Mouse (Mus musculus): ENCODE data around the gene Catsper4. TPM values are rescaled to one million over a fixed set of nuclear protein-coding genes. Genes with fewer than 3 reads are reported as not detected.
A peak's percentile ranks its signal among the peaks of the same experiment; 100 is the strongest.

Gene Catsper4
- polyA plus RNA-seq, 1 experiment from 2014 or later = not detected

DNA sequence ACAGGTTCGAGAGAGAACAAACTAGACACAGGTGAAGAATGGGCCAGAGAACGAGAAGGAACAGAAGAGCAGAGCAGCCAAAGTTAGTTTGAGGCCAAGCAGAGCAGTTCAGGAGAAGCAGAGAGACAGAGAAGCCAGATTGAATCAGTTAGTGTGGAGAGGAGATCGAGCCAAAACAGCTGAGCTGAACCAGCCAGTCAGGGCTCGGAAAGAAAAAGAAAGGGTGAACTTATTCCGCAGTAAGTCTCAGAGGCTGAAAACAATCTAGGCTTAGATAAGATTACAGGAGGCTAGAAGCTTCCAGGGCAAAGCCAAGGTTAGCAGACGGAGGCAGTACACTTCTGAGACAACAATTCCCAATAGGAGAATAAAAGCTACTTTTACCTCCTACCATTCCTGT lies 62.2 kb downstream of the Catsper4 start:
- peak; percentile 52; the same call in 1 of the 2 replicates for ATAC-seq (replicated peaks; ENCODE audit: extremely low read depth, insufficient read depth, low FRiP score)
- Histone ChIP-seq H3K4me3 (ENCODE audit: low read length) (no peak overlapping the region), H3K9me3 (replicated peaks; ENCODE audit: control insufficient read depth, low read length) (no peaks in the 10 kb centered on the region), H3K27ac (ENCODE audit: low read length) (peak overlapping the region; percentile 65), H3K27me3 (ENCODE audit: control insufficient read depth, insufficient read depth, low read length) (no peaks in the 10 kb centered on the region), H3K4me2 (ENCODE audit: low read depth, low read length) (no peak overlapping the region), H3K9ac (ENCODE audit: low read length) (peak overlapping the region; percentile 25; the same call in 1 of the 2 replicates), H3K36me3 (ENCODE audit: control insufficient read depth, insufficient read depth) (peaks cover 6% of the 10 kb centered on the region; the same call in 1 of the 2 replicates), H3K4me1 (ENCODE audit: control insufficient read depth, insufficient read depth, low read length) (peaks cover 16% of the 10 kb centered on the region)
- 25% methylated on average over 6 of the region's 6 CpGs for WGBS

DNA sequence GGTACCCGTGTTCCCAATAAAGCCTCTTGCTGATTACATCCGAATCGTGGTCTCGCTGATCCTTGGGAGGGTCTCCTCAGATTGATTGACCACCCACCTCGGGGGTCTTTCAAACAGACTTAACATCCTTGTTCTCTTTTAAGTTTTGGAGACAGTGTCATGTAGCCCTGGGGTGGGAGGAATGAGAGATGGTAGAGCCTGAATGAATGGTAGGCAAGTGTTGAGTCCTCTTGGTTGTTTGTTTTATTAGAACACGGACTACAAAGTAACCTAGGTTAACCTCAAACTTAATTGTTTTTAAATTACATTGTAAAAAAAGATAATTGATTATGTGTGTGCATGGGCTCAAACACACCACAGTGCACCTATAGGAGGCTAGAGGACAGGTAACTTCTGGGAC lies 62.6 kb downstream of the Catsper4 start:
- Histone ChIP-seq H3K9ac (ENCODE audit: low read length) (no peak overlapping the region), H3K4me2 (ENCODE audit: low read depth, low read length) (no peak overlapping the region), H3K27me3 (ENCODE audit: control insufficient read depth, insufficient read depth, low read length) (no peaks in the 10 kb centered on the region), H3K4me1 (ENCODE audit: control insufficient read depth, insufficient read depth, low read length) (peaks cover 16% of the 10 kb centered on the region), H3K4me3 (ENCODE audit: low read length) (no peak overlapping the region), H3K36me3 (ENCODE audit: control insufficient read depth, insufficient read depth) (peaks cover 6% of the 10 kb centered on the region; the same call in 1 of the 2 replicates), H3K9me3 (replicated peaks; ENCODE audit: control insufficient read depth, low read length) (no peaks in the 10 kb centered on the region), H3K27ac (ENCODE audit: low read length) (peak overlapping the region; percentile 65)
- 91% methylated on average over 5 of the region's 6 CpGs for WGBS
- ATAC-seq (replicated peaks; ENCODE audit: extremely low read depth, insufficient read depth, low FRiP score) = no peak

Other genes starting within 250 kb of the Catsper4 start
- 33.6 and 35.8 TPM in 2 replicates for gene Dhdds, start 226.5 kb downstream of the Catsper4 start, polyA plus RNA-seq (2015; fragmentation: Nextera tagmentation; extraction: Ambion mirVana)
- gene Lin28a, start 208.5 kb downstream of the Catsper4 start, polyA plus RNA-seq (2015; fragmentation: Nextera tagmentation; extraction: Ambion mirVana) = 0.09 TPM in 1 of 2 replicates, not detected in the other
- 0.09 TPM in 1 of 2 replicates, not detected in the other for gene Zfp683, start 173.5 kb downstream of the Catsper4 start, polyA plus RNA-seq (2015; fragmentation: Nextera tagmentation; extraction: Ambion mirVana)
- 0.37 and 0.91 TPM in 2 replicates for gene Crybg2, start 166.6 kb downstream of the Catsper4 start, polyA plus RNA-seq (2015; fragmentation: Nextera tagmentation; extraction: Ambion mirVana)
- 16.6 and 28.6 TPM in 2 replicates for gene Cd52, start 132.3 kb downstream of the Catsper4 start, polyA plus RNA-seq (2015; fragmentation: Nextera tagmentation; extraction: Ambion mirVana)
- 3.5 and 3.9 TPM in 2 replicates for gene Ubxn11, start 124.8 kb downstream of the Catsper4 start, polyA plus RNA-seq (2015; fragmentation: Nextera tagmentation; extraction: Ambion mirVana)
- 213 and 218 TPM in 2 replicates for gene Sh3bgrl3, start 98.6 kb downstream of the Catsper4 start, polyA plus RNA-seq (2015; fragmentation: Nextera tagmentation; extraction: Ambion mirVana)
- gene Cep85, start 40.3 kb downstream of the Catsper4 start, polyA plus RNA-seq (2015; fragmentation: Nextera tagmentation; extraction: Ambion mirVana) = 44.2 and 51.5 TPM in 2 replicates
- 0.05 TPM in 1 of 2 replicates, not detected in the other for gene Gm7534, start 24.4 kb downstream of the Catsper4 start, polyA plus RNA-seq (2015; fragmentation: Nextera tagmentation; extraction: Ambion mirVana)
- 1.1 and 2.3 TPM in 2 replicates for gene Cnksr1, start 11.0 kb upstream of the Catsper4 start, polyA plus RNA-seq (2015; fragmentation: Nextera tagmentation; extraction: Ambion mirVana)
- gene E130218I03Rik, start 16.3 kb upstream of the Catsper4 start, polyA plus RNA-seq (2015; fragmentation: Nextera tagmentation; extraction: Ambion mirVana) = 0.22 TPM in 1 of 2 replicates, not detected in the other
- 8.7 and 9.5 TPM in 2 replicates for gene Zfp593, start 18.2 kb upstream of the Catsper4 start, polyA plus RNA-seq (2015; fragmentation: Nextera tagmentation; extraction: Ambion mirVana)
- gene Gm30191, start 19.6 kb upstream of the Catsper4 start, polyA plus RNA-seq (2015; fragmentation: Nextera tagmentation; extraction: Ambion mirVana) = not detected in 2 replicates
- 5.8 and 6.3 TPM in 2 replicates for gene Grrp1, start 26.7 kb upstream of the Catsper4 start, polyA plus RNA-seq (2015; fragmentation: Nextera tagmentation; extraction: Ambion mirVana)
- 13.0 and 13.9 TPM in 2 replicates for gene Pdik1l, start 60.5 kb upstream of the Catsper4 start, polyA plus RNA-seq (2015; fragmentation: Nextera tagmentation; extraction: Ambion mirVana)
- gene Trim63, start 87.7 kb upstream of the Catsper4 start, polyA plus RNA-seq (2015; fragmentation: Nextera tagmentation; extraction: Ambion mirVana) = 175 and 177 TPM in 2 replicates
- gene Slc30a2, start 115.8 kb upstream of the Catsper4 start, polyA plus RNA-seq (2015; fragmentation: Nextera tagmentation; extraction: Ambion mirVana) = 0.21 and 0.42 TPM in 2 replicates
- gene Extl1, start 156.5 kb upstream of the Catsper4 start, polyA plus RNA-seq (2015; fragmentation: Nextera tagmentation; extraction: Ambion mirVana) = 2.6 and 2.8 TPM in 2 replicates
- gene Pafah2, start 168.9 kb upstream of the Catsper4 start, polyA plus RNA-seq (2015; fragmentation: Nextera tagmentation; extraction: Ambion mirVana) = 9.6 and 10.5 TPM in 2 replicates
- 936 and 979 TPM in 2 replicates for gene Stmn1, start 240.9 kb upstream of the Catsper4 start, polyA plus RNA-seq (2015; fragmentation: Nextera tagmentation; extraction: Ambion mirVana)

All from heart, embryonic 16.5 days (tissue).